Mouse (Mus musculus) ES-E14 (cell line): Measurements from ENCODE around the gene Pnpla3.

Experiments used
- CHD2 ChIP-seq: IDR thresholded peaks from 2 replicates; pipeline ENCODE4 v1.6.1; 2014; ENCODE audit warnings: mild to moderate bottlenecking, low read depth, low read length, inconsistent platforms
- ZNF384 ChIP-seq: IDR thresholded peaks from 2 replicates; pipeline ENCODE4 v1.6.1; 2012; ENCODE audit warnings: low read depth, low read length, inconsistent platforms

- no peak for TF ChIP-seq ZNF384
- no peak for TF ChIP-seq CHD2
These were observed 41.2 kb upstream of the Pnpla3 start for GRCm38 (mm10) chr15:84126447-84126846.
